Mouse (Mus musculus) MEL (cell line): Measurements from ENCODE around the gene Flnc.

Experiments
- CTCF ChIP-seq, 3 experiments: IDR thresholded peaks in 2 of 3; conservative IDR thresholded peaks in 1 of 3; 2 replicates each; pipeline ENCODE4 v1.5.1; 2011 to 2012; ENCODE audit warnings: low read length in 3 of 3, low read depth in 2 of 3, mild to moderate bottlenecking in 2 of 3, improper control_type of control experiment in 1 of 3, inconsistent platforms in 1 of 3, mixed read lengths in 1 of 3, moderate library complexity in 1 of 3; ENCODE audit not compliant: control insufficient read depth in 1 of 3, insufficient read depth in 1 of 3, poor library complexity in 1 of 3, severe bottlenecking in 1 of 3
- EP300 ChIP-seq, 2 experiments: IDR thresholded peaks; 2 replicates each; pipeline ENCODE4 v1.6.1; 2011; ENCODE audit warnings: improper control_type of control experiment in 2 of 2, low read length in 2 of 2, low read depth in 1 of 2, mild to moderate bottlenecking in 1 of 2
- GABPA ChIP-seq: IDR thresholded peaks from 2 replicates; pipeline ENCODE4 v1.6.1; 2012; ENCODE audit warnings: low read depth, mild to moderate bottlenecking, inconsistent platforms, low read length, improper control_type of control experiment, moderate library complexity
- GATA1 ChIP-seq: IDR thresholded peaks from 2 replicates; pipeline ENCODE4 v1.6.1; 2011; ENCODE audit warnings: low read depth, low read length, improper control_type of control experiment
- MAFK ChIP-seq: IDR thresholded peaks from 2 replicates; pipeline ENCODE4 v1.6.1; 2011; ENCODE audit warnings: low read depth, mild to moderate bottlenecking, low read length, improper control_type of control experiment, borderline replicate concordance
- MAX ChIP-seq: IDR thresholded peaks from 2 replicates; pipeline ENCODE4 v1.6.1; 2011; ENCODE audit warnings: low read length, improper control_type of control experiment
- POLR2A ChIP-seq, 2 experiments: IDR thresholded peaks; 2 replicates each; pipeline ENCODE4 v1.6.1; 2011 to 2012; ENCODE audit warnings: low read length in 2 of 2, mild to moderate bottlenecking in 2 of 2, control low read depth in 1 of 2, improper control_type of control experiment in 1 of 2, low read depth in 1 of 2, moderate library complexity in 1 of 2; ENCODE audit not compliant: control insufficient read depth in 1 of 2, insufficient read depth in 1 of 2, poor library complexity in 1 of 2
- SIN3A ChIP-seq: IDR thresholded peaks from 2 replicates; pipeline ENCODE4 v1.6.1; 2012; ENCODE audit warnings: low read length, improper control_type of control experiment, inconsistent platforms
- SMC3 ChIP-seq: IDR thresholded peaks from 2 replicates; pipeline ENCODE4 v1.6.1; 2011; ENCODE audit warnings: low read depth, low read length, improper control_type of control experiment
- TAL1 ChIP-seq: IDR thresholded peaks from 2 replicates; pipeline ENCODE4 v1.6.1; 2012; ENCODE audit warnings: mild to moderate bottlenecking, inconsistent platforms, low read length, moderate library complexity, mixed read lengths
- USF1 ChIP-seq: IDR thresholded peaks from 2 replicates; pipeline ENCODE4 v1.6.1; 2014; ENCODE audit warnings: low read depth, mild to moderate bottlenecking, inconsistent platforms, low read length, improper control_type of control experiment, moderate library complexity
- ZMIZ1 ChIP-seq: IDR thresholded peaks from 2 replicates; pipeline ENCODE4 v1.6.1; 2012; ENCODE audit warnings: low read depth, mild to moderate bottlenecking, inconsistent platforms, low read length, improper control_type of control experiment, moderate library complexity

DNA sequence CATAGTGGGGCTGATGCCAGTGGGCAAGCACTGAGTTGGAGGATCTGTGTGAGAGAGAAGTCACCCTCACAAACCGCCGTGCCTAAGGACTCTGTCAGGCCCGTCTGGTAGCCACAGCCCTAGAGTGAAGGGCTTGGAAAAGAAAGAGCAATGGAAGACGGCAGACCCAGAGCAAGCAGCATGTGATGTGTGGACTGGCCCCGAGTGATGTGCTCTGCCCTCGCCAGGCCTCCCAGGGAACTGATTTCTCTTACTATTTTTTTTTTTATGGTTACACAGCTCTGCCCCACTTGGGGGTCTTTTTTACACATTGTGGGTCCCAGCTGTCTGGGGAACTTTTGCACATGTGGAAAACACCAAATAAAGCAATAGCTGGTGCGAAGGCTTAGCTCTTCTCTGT lies 28.4 kb downstream of the Flnc start:
- no peak for TF ChIP-seq ZMIZ1
- TF ChIP-seq CTCF (IDR thresholded peaks at IDR 0.05 in 2 of 3, conservative IDR thresholded peaks at IDR 0.05 in 1 of 3; ENCODE audit: control insufficient read depth in 1 of 3, insufficient read depth in 1 of 3, low read depth in 2 of 3, low read length in 3 of 3, poor library complexity in 1 of 3, severe bottlenecking in 1 of 3), result no peak
- no peak for TF ChIP-seq EP300 (IDR thresholded peaks at IDR 0.05; ENCODE audit: low read depth in 1 of 2, low read length in 2 of 2)
- no peak for TF ChIP-seq GABPA
- TF ChIP-seq USF1, result no peak
- no peak for TF ChIP-seq MAFK
- TF ChIP-seq SIN3A, result no peak
- no peak for TF ChIP-seq TAL1
- TF ChIP-seq POLR2A (IDR thresholded peaks at IDR 0.05; ENCODE audit: control insufficient read depth in 1 of 2, insufficient read depth in 1 of 2, low read depth in 1 of 2, low read length in 2 of 2, poor library complexity in 1 of 2), result no peak
- no peak for TF ChIP-seq SMC3
- no peak for TF ChIP-seq MAX
- no peak for TF ChIP-seq GATA1
